Mouse (Mus musculus) gastrocnemius, postnatal 14 days (tissue): ENCODE data around the gene Mapkapk2. TPM values are rescaled to one million over a fixed set of nuclear protein-coding genes. Genes with fewer than 3 reads are reported as not detected.

Experiments used
- total RNA-seq, 2 experiments: library from RNA; stranded (reverse); gene quantifications; 2 replicates each; pipeline ENCODE4 v1.2.3; 2021

Gene Mapkapk2
- total RNA-seq, 2 experiments from 2014 or later = 151 to 154 TPM

Other genes starting within 250 kb of the Mapkapk2 start
- gene Fcmr, start 232.2 kb downstream of the Mapkapk2 start, total RNA-seq = not detected
- not detected for gene Il24, start 210.4 kb downstream of the Mapkapk2 start, total RNA-seq
- gene Il20, start 186.4 kb downstream of the Mapkapk2 start, total RNA-seq = not detected
- not detected for gene Il19, start 157.7 kb downstream of the Mapkapk2 start, total RNA-seq
- gene Il10, start 78.0 kb downstream of the Mapkapk2 start, total RNA-seq = not detected
- under 1 TPM; 0.07 to 0.14 TPM for gene Dyrk3, start 40.5 kb upstream of the Mapkapk2 start, total RNA-seq
- gene Eif2d, start 55.4 kb upstream of the Mapkapk2 start, total RNA-seq = 10 to 100 TPM; 23.1 to 26.1 TPM
- gene Rassf5, start 147.4 kb upstream of the Mapkapk2 start, total RNA-seq = 1 to 10 TPM; 1.8 TPM
- 1 to 10 TPM; 1.8 to 2.1 TPM for gene Ikbke, start 181.8 kb upstream of the Mapkapk2 start, total RNA-seq